Mouse (Mus musculus): ENCODE measurements around the gene Rsph10b.

The Rsph10b gene

DNA sequence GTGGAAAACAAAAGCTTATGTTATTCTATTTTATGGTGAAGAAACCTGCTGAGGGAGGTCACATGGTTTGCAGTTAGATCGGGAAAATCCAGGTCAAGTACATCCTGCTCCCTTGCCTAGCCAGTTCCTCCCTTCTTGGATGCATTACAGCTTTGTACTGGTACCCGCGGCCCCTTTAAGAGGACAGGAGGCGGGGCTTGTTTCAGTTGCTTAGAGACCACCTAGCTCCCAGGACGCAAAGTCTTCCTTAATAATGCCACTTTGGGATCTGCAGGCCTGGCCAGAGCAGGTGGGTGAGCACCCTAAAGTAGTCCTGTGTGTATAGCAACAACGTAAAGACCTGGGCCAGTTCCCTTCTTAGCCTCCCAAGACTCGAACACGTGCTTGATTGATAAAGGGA lies at the start of gene Rsph10b:
TSS of gene Rsph10b (plus strand) at position 205 of the 400 bp plus-strand sequence.
- in situ Hi-C loops (cut with MboI, MseI) = no loop called here

DNA sequence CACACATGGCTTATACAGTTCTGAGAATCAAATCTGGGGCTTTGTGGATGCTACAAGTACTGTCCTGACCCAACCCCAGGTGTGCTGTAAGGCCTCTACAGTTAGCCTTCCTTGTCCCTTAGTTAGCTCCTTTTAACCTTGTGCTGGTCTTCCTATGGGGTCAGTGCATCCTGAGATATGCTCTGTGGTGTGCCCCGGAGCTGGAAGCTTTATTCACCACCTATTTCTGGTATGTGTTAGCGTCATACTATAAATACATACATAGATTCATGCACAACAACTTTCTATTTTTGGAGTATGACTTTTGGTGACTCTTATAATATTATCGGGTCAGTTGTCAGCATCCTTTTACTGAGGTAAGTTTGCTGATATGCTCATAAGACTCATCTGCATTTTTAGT lies 47.6 kb upstream of the Rsph10b start:
- in situ Hi-C loops (cut with MboI, MseI) = loop anchor here (5.0 kb wide), 1 partner anchor 303 kb away; no protein-coding TSS in a partner anchor

DNA sequence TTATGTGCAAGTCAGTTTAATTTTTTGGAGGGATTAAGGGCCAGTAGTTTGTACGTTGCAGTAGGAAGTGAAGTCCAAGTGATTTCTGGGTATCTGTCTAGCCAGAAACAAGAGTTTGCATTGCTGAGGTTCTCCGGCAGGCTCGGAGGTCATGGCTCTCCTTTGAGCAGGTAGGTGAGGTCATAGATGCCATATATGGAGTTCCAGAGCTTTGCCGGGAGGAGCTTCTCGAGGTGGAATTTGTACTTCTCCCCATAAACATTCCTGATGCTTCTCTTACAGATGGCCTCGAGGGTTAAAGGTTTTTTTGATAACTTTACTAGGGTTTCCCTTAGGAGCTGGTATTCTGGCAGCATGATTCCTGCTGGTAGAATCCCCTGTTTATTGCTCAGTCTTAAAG lies 42.1 kb upstream of the Rsph10b start:
- in situ Hi-C loops (cut with MboI, MseI) = no loop called here

DNA sequence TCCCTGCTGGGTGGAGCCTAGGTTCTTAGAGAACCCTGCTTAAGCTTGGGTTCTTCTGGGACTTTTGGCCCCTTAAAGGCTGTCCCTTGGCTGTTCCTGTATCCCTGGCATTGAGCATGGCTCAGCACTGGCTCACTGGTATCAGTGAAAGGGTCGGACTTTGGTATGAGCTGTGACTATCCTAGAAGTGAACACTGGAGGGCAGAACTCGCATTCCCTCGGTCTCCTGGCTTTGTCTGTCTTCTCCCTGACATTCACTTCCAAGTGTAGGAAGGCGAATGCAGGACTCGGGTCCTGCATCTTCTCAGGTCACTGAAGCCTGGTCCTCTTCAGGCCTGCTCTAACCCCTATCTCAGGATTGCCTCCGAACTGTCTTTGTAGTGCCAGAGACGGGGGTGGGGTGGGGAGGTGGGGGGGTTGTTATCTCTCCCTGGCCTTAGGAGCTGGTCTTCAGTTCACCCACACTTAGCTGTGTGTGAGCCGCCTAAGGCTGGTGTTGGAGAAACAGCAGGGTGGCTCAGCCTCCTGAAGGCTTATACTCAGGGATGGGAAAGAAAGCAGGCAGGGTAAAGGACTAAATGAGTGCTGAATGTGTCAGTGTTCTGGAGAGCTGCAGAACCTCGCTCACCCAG lies 40.5 kb upstream of the Rsph10b start:
- in situ Hi-C loops (cut with MboI, MseI) = no loop called here

DNA sequence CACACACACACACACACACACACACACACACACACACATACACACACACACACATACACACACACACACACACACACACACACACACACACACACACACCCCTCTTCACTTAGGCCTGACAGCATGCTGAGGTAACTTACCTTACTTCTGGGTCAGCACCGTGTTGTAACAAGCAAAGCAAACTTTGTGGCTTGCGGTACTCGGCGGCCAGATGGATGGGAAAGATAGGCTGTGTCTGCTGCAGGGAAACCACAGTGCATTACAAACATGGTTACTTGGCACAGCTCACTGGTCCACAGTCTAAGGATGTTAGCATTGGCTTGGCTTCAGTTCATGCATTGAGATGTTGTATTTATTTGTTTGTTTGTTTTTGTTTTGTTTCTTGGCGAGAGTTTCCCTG lies 39.4 kb upstream of the Rsph10b start:
- in situ Hi-C loops (cut with MboI, MseI) = no loop called here

DNA sequence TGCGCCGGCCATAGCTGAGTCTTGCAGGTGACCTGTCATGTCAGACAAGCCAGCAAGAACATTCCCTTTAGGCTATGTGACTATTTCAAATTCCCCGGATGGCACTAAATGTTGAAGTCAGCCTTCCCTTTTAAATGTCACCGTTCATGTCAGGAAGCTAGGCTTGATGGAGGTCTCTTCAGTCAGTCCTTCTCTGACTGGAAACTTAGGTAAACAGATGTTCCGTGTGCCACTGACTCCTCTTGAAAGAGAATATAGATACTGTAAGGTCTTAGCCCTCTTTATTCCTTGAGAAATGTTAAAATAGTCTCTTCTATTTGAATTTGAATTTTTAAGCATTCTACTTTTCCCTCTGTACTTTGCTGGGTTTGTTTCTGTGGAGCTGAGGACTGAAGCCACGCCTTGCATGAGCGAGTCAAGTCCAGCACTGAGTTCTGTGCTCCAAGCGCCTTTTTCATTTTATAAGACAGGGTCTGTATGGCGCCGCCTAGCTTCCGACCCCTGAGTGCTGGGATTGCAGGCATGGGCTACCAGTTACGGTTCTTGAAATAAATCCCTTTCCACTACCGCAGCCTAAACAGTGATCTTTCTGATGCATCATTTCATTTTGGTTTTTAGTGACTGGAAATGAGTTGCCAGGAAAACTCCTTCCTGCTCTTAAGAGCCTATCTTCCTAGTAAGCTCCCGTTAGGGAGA lies 35.1 kb upstream of the Rsph10b start, which contains the start of gene Ankrd61:
TSS of gene Ankrd61 (minus strand) at position 51 of the 696 bp plus-strand sequence.
- in situ Hi-C loops (cut with MboI, MseI) = no loop called here

DNA sequence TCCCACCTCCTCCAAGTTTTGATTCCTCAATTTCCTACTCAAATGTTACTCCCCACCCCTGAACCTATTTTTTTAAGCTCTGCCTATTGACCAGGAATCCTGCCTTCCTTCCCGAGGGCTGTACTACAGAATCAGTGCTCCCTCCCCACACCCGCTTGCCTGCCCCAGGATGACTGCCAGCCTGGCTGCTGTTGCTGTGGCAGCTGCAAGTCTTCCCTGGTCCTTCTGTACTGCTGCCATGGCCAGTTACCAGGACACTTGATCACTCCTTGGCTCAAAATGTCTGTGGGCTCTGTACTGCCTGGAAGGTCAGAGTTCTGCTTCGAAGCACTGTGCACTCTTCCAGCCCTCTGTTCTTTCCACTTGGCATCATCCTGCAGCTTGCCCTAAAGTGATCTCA lies 30.7 kb upstream of the Rsph10b start:
- in situ Hi-C loops (cut with MboI, MseI) = loop anchor here (25.0 kb wide), 1 partner anchor 885 kb away; no protein-coding TSS in a partner anchor

DNA sequence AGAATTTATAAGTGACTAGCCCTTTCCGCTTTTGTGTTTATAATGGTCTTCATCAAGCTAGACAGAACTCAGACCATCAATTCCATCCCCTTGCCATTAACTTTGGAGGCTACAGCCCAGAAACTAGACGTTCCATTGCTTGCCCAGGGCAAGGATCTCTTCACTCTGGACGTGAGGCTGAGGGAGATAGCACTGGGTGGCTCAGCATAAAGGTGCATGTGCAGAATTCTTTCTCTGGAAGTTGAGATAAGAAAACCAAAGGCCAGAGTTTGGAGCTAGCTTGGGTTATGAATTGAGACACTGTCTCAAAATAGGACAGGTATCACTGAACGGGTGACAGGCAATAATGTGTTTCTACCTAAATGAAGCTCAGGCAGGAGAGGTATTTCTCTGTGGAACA lies 29.0 kb upstream of the Rsph10b start:
- in situ Hi-C loops (cut with MboI, MseI) = loop anchor here (25.0 kb wide), 1 partner anchor 883 kb away; no protein-coding TSS in a partner anchor

DNA sequence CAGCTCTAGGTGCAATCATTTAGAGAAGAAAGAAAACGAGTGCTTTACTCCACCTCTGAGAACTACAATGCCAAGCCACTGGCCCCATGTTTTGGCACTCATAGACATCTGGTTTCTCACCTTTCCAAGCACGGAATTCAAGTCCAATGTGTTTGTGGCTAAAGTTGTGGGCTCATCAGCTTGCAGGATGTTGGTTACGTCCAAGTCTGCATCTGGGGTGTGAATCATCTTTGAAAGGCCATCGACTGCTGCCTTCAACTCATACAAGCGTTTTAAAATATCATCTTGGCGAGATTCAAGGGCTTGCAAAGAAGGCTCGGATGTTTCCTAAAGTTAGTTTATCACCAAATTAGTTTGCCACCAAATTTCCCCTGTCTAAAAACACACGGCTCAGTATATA lies 26.4 kb upstream of the Rsph10b start:
- in situ Hi-C loops (cut with MboI, MseI) = loop anchor here (5.0 to 25.0 kb wide), 2 partner anchors 594 to 881 kb away; no protein-coding TSS in a partner anchor

DNA sequence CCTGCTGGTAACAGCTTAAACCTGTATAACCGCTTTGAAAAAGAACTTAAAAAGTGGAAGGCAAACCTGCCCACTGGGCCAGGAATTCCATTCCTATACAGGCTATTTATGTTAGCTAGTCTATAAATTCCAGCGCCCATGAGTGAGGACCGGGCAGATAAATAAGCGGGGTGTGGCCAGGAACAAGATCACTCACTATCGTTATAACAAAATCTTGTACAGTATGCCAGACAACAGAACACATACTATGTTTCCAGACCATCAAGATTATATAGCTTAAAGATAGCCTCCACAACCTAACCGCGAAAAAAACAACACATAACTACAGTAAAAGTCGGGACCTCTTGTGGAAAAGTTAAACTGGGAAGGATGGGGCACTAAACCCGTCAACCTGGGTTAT lies 23.9 kb upstream of the Rsph10b start:
- in situ Hi-C loops (cut with MboI, MseI) = loop anchor here (5.0 to 25.0 kb wide), 2 partner anchors 597 to 878 kb away; no protein-coding TSS in a partner anchor

DNA sequence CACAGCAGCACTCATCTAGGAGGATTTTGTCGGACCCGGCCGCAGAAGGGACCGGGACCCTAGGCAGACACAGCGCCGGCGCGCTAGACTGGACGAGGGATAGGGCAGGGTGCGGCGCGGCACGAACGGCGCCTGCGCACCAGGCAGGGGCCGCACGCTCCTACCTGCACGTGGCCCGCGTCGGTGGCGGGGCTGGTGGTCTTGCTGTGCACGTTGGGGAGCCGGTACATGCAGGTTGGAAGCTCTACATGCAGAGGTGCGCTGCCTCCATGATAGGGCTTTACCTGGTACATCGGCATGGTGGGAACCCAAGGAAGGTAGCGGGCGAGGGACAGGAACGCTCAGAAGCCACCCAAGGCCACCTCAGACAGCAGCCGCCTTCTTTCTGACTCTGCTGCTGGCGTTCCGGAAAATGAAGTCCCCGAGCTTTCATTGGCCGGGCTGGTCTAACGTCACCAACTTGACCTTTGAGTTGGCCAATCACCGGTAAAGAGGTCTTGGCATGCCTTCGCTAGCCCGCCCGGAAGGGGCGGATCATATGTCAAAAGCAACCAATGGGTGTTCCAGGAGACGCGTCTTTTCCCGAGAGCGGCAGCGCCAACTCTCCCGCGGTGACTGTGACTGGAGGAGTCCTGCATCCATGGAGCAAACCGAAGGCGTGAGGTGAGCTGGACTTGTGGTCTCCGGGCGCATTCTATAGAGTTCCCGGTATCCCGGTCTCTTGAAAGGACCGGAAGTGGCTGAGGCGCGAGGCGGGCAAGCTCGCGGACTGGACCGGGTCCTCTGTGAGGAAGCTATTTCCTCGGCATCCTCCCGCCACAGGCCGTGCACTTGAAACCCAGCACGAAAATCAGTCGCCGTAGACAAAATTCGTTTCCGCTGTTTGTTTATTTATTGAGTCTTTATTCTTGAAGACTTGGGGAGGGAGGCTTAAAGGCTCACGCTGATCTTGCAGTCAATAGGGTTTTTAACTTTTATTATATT lies 23.1 kb upstream of the Rsph10b start, which contains the start of the genes Aimp2 and Pms2:
TSS of gene Aimp2 (minus strand) at position 431 of the 984 bp plus-strand sequence.
TSS of gene Pms2 (plus strand) at position 548 of the 984 bp plus-strand sequence.
- in situ Hi-C loops (cut with MboI, MseI) = loop anchor here (5.0 to 25.0 kb wide), 2 partner anchors 597 to 878 kb away; no protein-coding TSS in a partner anchor

DNA sequence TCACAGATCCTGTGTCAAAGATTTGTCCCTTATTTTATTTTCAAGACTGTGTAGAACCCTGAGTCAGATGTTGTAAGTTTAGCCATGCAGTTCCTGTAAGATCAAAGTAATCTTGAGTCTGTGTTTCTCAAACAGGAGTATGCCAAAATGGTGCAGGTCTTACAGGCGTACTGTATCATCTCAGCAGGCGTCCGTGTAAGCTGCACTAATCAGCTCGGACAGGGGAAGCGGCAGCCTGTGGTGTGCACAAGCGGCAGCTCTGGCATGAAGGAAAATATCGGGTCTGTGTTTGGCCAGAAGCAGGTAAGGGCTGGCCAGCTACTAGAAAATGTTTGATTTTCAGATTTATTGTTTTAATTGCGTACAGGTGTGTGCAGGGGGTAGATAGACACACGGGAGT lies 16.6 kb upstream of the Rsph10b start:
- in situ Hi-C loops (cut with MboI, MseI) = loop anchor here (5.0 to 25.0 kb wide), 2 partner anchors 71 to 871 kb away; no protein-coding TSS in a partner anchor

DNA sequence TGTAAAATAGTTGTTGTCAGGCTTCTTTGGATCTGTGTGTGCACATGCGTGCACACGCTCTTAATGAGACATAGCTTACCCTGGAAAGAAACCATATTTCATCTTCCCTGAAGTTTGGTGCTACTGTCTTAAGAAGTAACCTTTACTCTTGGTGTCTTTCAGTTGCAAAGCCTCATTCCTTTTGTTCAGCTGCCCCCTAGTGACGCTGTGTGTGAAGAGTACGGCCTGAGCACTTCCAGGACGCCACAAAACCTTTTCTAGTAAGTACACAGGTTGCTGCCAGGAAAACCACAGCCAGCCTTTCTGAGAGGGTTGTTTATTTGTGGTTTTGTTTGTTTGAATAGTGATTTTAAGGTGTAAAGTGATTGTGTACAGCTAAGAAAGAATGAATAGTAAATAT lies 15.4 kb upstream of the Rsph10b start:
- in situ Hi-C loops (cut with MboI, MseI) = loop anchor here (5.0 to 25.0 kb wide), 2 partner anchors 70 to 870 kb away; no protein-coding TSS in a partner anchor

DNA sequence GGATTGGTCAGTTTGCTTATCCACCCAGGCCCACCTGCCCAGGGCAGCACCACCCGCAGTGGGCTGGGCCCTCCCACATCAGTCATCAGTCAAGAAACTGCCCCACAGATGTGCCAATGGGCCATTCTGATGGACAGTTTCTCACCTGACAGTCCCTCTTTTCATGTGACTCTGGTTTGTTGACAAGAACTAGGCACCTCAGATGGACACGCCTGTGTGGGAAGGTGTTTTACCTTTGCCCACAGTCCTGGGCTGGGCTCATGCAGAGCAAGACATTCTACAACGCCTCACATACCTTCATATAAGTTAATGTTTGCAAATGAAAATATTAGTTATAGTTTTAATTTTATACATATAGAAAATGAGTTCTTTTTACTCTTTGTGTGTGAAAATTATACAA lies 14.7 kb upstream of the Rsph10b start:
- in situ Hi-C loops (cut with MboI, MseI) = loop anchor here (5.0 to 25.0 kb wide), 2 partner anchors 69 to 869 kb away; no protein-coding TSS in a partner anchor

DNA sequence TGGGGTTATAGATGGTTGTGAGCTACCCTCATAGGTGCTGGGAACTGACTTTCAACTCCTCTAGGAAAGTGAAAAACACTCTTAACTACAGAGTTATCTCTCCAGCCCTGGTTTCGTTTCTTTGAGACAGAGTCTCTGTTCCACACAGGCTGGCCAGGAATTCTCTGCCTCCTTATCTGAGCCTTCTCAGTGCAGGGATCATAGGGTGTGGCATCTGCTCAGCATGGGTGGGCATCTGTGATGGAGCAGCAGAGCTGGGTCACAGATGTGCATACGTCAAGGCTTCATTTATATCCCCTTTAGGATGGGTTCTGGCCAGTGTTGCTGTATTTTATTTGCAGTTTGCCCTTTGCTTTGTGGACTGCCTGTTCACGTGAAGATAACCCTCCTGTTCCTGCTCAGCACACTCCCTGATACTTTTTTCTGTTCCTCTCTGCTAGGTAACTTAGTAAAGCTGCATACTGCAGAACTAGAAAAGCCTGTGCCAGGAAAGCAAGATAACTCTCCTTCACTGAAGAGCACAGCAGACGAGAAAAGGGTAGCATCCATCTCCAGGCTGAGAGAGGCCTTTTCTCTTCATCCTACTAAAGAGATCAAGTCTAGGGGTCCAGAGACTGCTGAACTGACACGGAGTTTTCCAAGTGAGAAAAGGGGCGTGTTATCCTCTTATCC lies 7.9 kb upstream of the Rsph10b start:
- in situ Hi-C loops (cut with MboI, MseI) = loop anchor here (25.0 kb wide), 1 partner anchor 862 kb away; no protein-coding TSS in a partner anchor

DNA sequence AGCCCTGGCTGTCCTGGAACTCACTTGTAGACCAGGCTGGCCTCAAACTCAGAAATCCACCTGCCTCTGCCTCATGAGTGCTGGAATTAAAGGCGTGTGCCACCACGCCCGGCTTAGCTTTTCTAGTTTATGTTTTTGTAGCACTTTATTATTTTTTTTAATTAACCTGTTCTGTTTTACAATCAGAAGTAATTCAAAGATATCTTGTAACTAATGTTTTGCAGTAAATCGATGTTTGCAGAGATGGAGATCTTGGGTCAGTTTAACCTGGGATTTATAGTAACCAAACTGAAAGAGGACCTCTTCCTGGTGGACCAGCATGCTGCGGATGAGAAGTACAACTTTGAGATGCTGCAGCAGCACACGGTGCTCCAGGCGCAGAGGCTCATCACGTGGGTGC lies 5.0 kb upstream of the Rsph10b start, which contains the start of gene Gm42421:
TSS of gene Gm42421 (plus strand) at position 301 of the 400 bp plus-strand sequence.
- in situ Hi-C loops (cut with MboI, MseI) = no loop called here

DNA sequence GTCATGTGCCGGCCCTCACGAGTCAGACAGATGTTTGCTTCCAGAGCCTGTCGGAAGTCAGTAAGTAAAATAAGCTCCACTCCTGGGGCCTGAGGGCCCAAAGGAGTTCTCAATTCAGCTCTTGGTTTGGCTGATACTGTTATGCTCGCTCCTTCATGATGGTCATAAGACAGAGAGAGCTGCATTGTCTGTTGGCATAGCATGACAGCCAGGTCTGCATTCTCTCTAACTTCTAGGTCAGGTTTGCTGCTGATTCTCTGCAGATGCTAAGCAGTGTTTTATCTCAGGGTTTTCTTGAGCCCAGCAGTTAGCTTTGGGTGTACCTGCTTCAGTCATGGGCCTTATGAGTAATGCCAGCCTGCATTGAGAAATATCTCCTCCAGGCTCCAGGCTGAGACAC lies 3.5 kb upstream of the Rsph10b start:
- in situ Hi-C loops (cut with MboI, MseI) = no loop called here

DNA sequence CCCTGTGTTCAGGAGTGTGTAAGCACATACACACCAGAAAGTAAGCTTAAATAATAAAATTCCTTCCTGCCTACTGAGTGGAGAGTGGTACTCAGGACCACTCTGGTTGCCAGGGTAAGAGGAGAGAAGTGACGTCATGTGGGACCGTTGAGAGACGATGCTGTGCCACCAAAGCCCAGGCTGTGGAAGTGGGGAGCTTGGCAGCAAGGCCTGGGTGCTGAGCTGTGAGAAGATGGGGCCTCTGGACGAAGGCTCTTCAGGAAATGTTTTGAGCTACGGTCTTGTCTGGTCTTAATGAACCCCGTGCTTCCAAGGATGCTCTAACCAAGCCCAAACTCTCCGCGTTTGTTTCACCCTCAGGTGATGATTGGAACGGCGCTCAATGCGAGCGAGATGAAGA lies 2.2 kb upstream of the Rsph10b start:
- in situ Hi-C loops (cut with MboI, MseI) = no loop called here

DNA sequence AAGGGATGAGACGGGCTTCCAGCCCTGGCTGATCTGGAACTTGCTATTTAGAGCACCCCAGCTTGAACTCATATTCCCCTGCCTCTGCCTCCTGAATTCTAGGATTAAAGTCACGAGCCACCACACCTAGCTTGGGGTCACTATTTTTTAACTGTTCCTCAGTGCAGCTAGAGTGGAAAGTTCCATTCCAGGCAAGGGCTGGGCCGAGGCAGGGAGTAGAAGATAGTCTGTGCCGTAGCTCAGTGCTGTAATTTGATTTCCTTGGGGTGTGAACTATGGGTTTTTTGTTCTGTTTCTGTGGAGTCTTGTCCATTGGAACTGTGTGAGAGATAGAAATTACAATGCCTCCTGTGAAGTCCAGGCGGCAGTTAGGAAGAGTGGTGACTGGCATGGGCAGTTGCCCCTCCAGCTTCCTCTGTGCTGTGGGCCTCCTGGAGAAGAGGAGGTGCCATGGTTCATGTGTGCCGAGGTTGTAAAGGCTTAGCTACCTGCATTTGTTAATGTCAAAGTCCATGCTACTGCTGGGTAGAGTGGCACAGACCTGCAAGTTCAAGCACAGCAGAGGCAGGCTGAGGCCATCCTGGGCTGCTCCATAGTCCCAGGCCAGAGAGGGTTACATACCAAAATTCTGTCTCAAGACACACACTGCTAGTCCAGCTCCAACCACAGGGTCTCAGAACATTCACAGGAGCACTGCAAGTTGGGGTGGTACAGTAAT lies 813 bp upstream of the Rsph10b start:
- in situ Hi-C loops (cut with MboI, MseI) = no loop called here

DNA sequence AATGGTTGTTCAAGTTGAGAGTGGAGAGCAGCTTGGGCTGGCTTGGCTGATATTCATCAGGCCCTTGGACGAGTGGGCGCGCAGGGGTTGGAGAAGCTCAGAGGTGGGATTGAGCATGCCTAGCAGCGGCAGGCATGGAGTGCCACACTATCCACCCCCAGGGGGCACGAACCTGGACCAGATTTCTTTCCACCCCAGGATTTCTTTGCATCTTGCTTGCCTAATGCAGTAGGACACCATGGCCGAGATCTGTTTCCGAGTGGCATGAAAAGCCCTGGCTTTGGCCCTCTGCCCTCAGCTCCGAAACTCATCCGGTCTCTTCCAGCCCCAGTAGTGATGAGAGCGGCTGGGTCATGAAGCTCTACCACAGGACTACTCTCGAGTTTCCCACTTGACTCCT lies 579 bp downstream of the Rsph10b start:
- in situ Hi-C loops (cut with MboI, MseI) = no loop called here
